Mouse (Mus musculus): ENCODE results near the gene Slc2a4. TPM values are rescaled to one million over a fixed set of nuclear protein-coding genes. Genes with fewer than 3 reads are reported as not detected.

Slc2a4 gene
- polyA plus RNA-seq, 2 experiments from 2014 or later: not detected

- ATAC-seq: no peak
Observed at GRCm38 (mm10) chr11:69899870-69900269, 48.1 kb downstream of the Slc2a4 start.

- ATAC-seq: peak; percentile 52
Observed at GRCm38 (mm10) chr11:69895291-69895690, 52.7 kb downstream of the Slc2a4 start, which contains the start of gene Acap1. Gene Acap1, minus strand, starts transcription at chr11:69895539.

DNA sequence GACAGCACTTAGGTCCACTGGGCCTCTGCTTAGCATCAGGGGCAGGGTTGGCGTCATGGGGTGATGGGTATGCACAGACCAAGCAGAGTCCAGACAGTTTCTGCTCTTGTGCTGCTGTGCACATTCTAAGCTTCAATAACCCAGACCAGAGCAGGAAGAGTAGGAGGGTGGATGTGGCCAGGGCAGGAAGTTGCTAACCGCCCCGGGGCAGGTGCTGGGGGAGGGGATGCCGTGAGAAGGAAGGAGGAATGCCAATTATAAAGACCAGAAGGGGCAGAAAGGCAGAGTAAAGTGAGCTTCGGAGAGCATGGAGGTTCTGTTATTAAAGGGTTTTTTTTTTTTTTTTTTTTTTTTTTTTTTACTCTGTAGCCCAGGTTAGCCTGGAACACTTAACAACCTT, 53.3 kb downstream of the Slc2a4 start:
- peak; percentile 97 for ATAC-seq

Other genes with a start within 250 kb of the Slc2a4 start
- gene Polr2a, start 189.6 kb downstream of the Slc2a4 start, polyA plus RNA-seq (2017; shearing (Covaris generic)): 10 to 100 TPM; 25.6 to 36.0 TPM
- not detected for gene Slc35g3, start 186.2 kb downstream of the Slc2a4 start, polyA plus RNA-seq (2017; shearing (Covaris generic))
- 10 to 100 TPM; 11.2 to 11.8 TPM for gene Zbtb4, start 182.3 kb downstream of the Slc2a4 start, polyA plus RNA-seq (2017; shearing (Covaris generic))
- 1 to 10 TPM; 2.9 to 4.5 TPM for gene Chrnb1, start 152.2 kb downstream of the Slc2a4 start, polyA plus RNA-seq (2017; shearing (Covaris generic))
- not detected for gene Fgf11, start 146.3 kb downstream of the Slc2a4 start, polyA plus RNA-seq (2017; shearing (Covaris generic))
- gene Tmem102, start 142.6 kb downstream of the Slc2a4 start, polyA plus RNA-seq (2017; shearing (Covaris generic)): not detected
- gene Gm39566, start 132.9 kb downstream of the Slc2a4 start, polyA plus RNA-seq (2017; shearing (Covaris generic)): not detected
- gene Spem2, start 129.7 kb downstream of the Slc2a4 start, polyA plus RNA-seq (2017; shearing (Covaris generic)): not detected
- under 1 TPM in 1 of 2 experiments, not detected in 1; 0.42 TPM for gene Spem1, start 126.0 kb downstream of the Slc2a4 start, polyA plus RNA-seq (2017; shearing (Covaris generic))
- 1 to 10 TPM; 1.1 to 1.2 TPM for gene Nlgn2, start 110.4 kb downstream of the Slc2a4 start, polyA plus RNA-seq (2017; shearing (Covaris generic))
- 100 to 1,000 TPM in 1 of 2 experiments, 10 to 100 TPM in 1; 93.2 to 114 TPM for gene Tmem256, start 109.7 kb downstream of the Slc2a4 start, polyA plus RNA-seq (2017; shearing (Covaris generic))
- 10 to 100 TPM; 22.4 to 33.5 TPM for gene Plscr3, start 101.8 kb downstream of the Slc2a4 start, polyA plus RNA-seq (2017; shearing (Covaris generic))
- not detected for gene Tnk1, start 89.5 kb downstream of the Slc2a4 start, polyA plus RNA-seq (2017; shearing (Covaris generic))
- not detected for gene Tmem95, start 70.2 kb downstream of the Slc2a4 start, polyA plus RNA-seq (2017; shearing (Covaris generic))
- 1 to 10 TPM in 1 of 2 experiments, not detected in 1; 1.1 TPM for gene Kctd11, start 66.8 kb downstream of the Slc2a4 start, polyA plus RNA-seq (2017; shearing (Covaris generic))
- 100 to 1,000 TPM; 256 to 383 TPM for gene Acap1, start 52.6 kb downstream of the Slc2a4 start, polyA plus RNA-seq (2017; shearing (Covaris generic))
- gene 2810408A11Rik, start 47.2 kb downstream of the Slc2a4 start, polyA plus RNA-seq (2017; shearing (Covaris generic)): 1 to 10 TPM; 1.6 to 2.0 TPM
- gene Neurl4, start 47.1 kb downstream of the Slc2a4 start, polyA plus RNA-seq (2017; shearing (Covaris generic)): 1 to 10 TPM; 8.3 to 9.1 TPM
- 100 to 1,000 TPM; 120 to 134 TPM for gene Gps2, start 34.3 kb downstream of the Slc2a4 start, polyA plus RNA-seq (2017; shearing (Covaris generic))
- 1,000 to 10,000 TPM; 1,067 to 1,377 TPM for gene Eif5a, start 26.2 kb downstream of the Slc2a4 start, polyA plus RNA-seq (2017; shearing (Covaris generic))
- not detected for gene Ybx2, start 12.4 kb downstream of the Slc2a4 start, polyA plus RNA-seq (2017; shearing (Covaris generic))
- not detected for gene Cldn7, start 16.6 kb upstream of the Slc2a4 start, polyA plus RNA-seq (2017; shearing (Covaris generic))
- gene Ctdnep1, start 33.0 kb upstream of the Slc2a4 start, polyA plus RNA-seq (2017; shearing (Covaris generic)): 10 to 100 TPM; 21.1 to 25.4 TPM
- gene Elp5, start 34.3 kb upstream of the Slc2a4 start, polyA plus RNA-seq (2017; shearing (Covaris generic)): 10 to 100 TPM; 69.7 to 79.3 TPM
- 100 to 1,000 TPM; 282 to 355 TPM for gene Gabarap, start 43.0 kb upstream of the Slc2a4 start, polyA plus RNA-seq (2017; shearing (Covaris generic))
- gene Phf23, start 47.6 kb upstream of the Slc2a4 start, polyA plus RNA-seq (2017; shearing (Covaris generic)): 10 to 100 TPM; 41.3 to 43.5 TPM
- 1 to 10 TPM; 4.0 to 4.6 TPM for gene Dvl2, start 52.4 kb upstream of the Slc2a4 start, polyA plus RNA-seq (2017; shearing (Covaris generic))
- gene Acadvl, start 67.2 kb upstream of the Slc2a4 start, polyA plus RNA-seq (2017; shearing (Covaris generic)): 100 to 1,000 TPM; 124 to 181 TPM
- 10 to 100 TPM in 1 of 2 experiments, 1 to 10 TPM in 1; 9.4 to 17.1 TPM for gene Dlg4, start 68.8 kb upstream of the Slc2a4 start, polyA plus RNA-seq (2017; shearing (Covaris generic))
- not detected for gene Asgr1, start 105.9 kb upstream of the Slc2a4 start, polyA plus RNA-seq (2017; shearing (Covaris generic))
- not detected for gene Asgr2, start 144.5 kb upstream of the Slc2a4 start, polyA plus RNA-seq (2017; shearing (Covaris generic))
- not detected for gene Mgl2, start 182.1 kb upstream of the Slc2a4 start, polyA plus RNA-seq (2017; shearing (Covaris generic))
- not detected for gene Clec10a, start 208.0 kb upstream of the Slc2a4 start, polyA plus RNA-seq (2017; shearing (Covaris generic))